8 mouse cellular contexts compared by ENCODE assay signal in the genomic region with DNA sequence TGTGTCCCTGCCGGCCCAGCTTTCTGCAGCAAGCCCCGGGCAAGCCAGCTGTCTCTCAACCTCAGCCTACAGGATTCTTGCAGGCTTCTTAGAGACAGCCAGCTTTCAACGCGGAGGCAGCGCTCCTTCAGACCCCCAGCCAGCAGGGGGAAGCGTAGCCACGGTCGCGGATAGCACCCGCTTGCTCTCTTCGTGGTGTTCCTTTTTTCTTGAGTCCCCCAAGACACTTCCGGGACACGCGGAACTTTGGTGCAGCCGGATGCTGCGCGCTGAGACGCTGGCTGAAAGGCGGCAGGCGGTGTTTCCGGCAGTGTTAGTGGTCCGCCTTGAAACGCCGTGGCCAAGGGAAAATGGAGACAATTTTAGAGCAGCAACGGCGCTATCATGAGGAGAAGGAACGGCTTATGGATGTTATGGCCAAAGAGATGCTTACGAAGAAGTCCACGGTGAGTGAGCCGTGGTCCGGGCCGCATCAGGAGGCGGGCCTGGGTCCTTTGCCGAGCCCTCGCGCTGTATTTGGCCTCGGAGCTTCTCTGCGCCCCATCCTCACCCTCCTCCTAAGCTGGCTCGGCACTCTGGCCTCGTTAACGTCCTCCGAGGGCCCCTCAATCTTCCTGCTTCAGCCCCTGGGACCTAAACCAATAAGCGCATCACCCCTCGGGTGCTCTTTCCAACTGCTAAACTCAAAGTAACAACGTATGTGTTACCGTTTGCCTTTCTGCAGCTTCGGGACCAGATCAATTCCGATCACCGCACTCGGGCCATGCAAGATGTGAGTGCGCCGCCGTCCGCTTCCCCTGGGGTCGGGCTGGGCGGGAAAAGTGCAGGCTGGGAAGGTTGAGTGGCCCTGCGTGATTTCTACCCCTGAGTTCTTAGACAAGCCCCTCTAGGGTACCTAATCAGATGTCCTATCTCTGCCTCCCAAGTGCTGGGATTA. TPM values are rescaled to one million over a fixed set of nuclear protein-coding genes. Genes with fewer than 3 reads are reported as not detected.
DNase-seq lines count a peak whose midpoint lies in the region; ATAC-seq lines count a peak whose summit lies in the region.

Gene Sf3a3 (plus strand): TSS at position 232 of the 937 bp plus-strand sequence.

- DNase-seq in adipocyte (ENCODE audit: low spot score) = peak; percentile 94
- DNase-seq in embryo, embryonic 10 days (ENCODE audit: low spot score) = peak; percentile 98
- DNase-seq in gastrocnemius, postnatal 10 days = peak; percentile 89
- peak; percentile 95 to 96 for DNase-seq in left cerebral cortex, postnatal 10 days (ENCODE audit: extremely low spot score in 1 of 2, low spot score in 2 of 2)
- DNase-seq in right cerebral cortex, postnatal 25 days = peak; percentile 94
- peak; percentile 91 to 92 for DNase-seq in urinary bladder, postnatal 4 days (ENCODE audit: low spot score in 2 of 2)

- intact Hi-C loops in left cerebral cortex, postnatal 10 days (cut with DNase I) = loop anchor here (10.0 kb wide), 1 partner anchor 780 kb away; no protein-coding TSS in a partner anchor

- ATAC-seq in inflammation-experienced regulatory T-cells, adult 6 months = peak; percentile 97
- peak; percentile 93 for ATAC-seq in megakaryocyte-erythroid progenitor cell, adult 5-6 weeks (replicated peaks; ENCODE audit: low FRiP score, low TSS enrichment, poor library complexity, severe bottlenecking)

RNA-seq across cellular contexts. Expression of gene Sf3a3, which starts in this region (rescaled TPM):
- total RNA-seq in gastrocnemius, postnatal 10 days (2021) = 10 to 100 TPM; 24.2 to 25.2 TPM
- 100 to 1,000 TPM; 106 to 117 (median 115) TPM for polyA plus RNA-seq in inflammation-experienced regulatory T-cells, adult 6 months (2017; shearing (Covaris generic))
- total RNA-seq in left cerebral cortex, postnatal 10 days (2021) = 10 to 100 TPM; 36.3 to 36.6 TPM
- total RNA-seq in megakaryocyte-erythroid progenitor cell, adult 5-6 weeks (2014; fragmentation: Nextera tagmentation) = 99.2 and 101 TPM in 2 replicates
- 208 and 222 TPM in 2 replicates for total RNA-seq in megakaryocyte-erythroid progenitor cell, adult 5-6 weeks (2017)

Comparison
In these comparisons a context has a peak if more than half of its experiments do, and no peak if none do; other contexts are left out.
1. Peak in every context shown above with its lines: DNase-seq and ATAC-seq.